Mouse (Mus musculus): ENCODE measurements around the gene Cby3.

GRCm38 (mm10) chr11:50352177-50352576 lies 2.1 kb upstream of the Cby3 start:
- TF ChIP-seq CTCF (IDR thresholded peaks at IDR 0.05; ENCODE audit: low read depth) (no peak), EP300 (IDR thresholded peaks at IDR 0.05; ENCODE audit: low read depth) (no peak)

Measured in heart, postnatal 0 days (tissue).